Mouse (Mus musculus) CD4-positive, CD25-positive, alpha-beta regulatory T cell (primary cell): Measurements from ENCODE around the gene Olfr1310. TPM values are rescaled to one million over a fixed set of nuclear protein-coding genes. Genes with fewer than 3 reads are reported as not detected.

Source experiments
- polyA plus RNA-seq: library from polyadenylated mRNA; unstranded; fragments of 100-300 nt; shearing (Covaris generic); gene quantifications from one replicate; pipeline ENCODE4 v1.2.1, GENCODE M21; 2017

The Olfr1310 gene
- not detected for polyA plus RNA-seq

DNA sequence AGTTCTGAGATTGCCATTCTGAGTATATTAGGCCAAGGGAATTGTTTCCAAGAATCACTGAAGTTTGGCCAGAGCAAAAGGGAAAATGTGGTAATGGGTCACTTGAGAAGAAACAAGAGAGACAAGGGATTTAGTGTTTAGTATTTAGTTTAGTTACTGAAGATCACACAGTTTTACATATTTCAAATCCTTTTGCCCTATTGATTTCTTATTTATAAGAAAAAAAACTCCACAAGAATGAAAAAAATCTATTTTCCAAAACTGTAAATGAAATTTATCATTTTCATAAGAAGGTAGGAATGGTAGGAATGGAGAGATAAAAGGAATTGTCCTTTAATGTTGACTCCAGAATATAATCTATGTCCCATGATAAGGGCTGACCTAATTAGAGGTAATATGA lies at the start of gene Olfr1310:
Olfr1310 (minus strand) TSS at position 101 of the 400 bp plus-strand sequence.

DNA sequence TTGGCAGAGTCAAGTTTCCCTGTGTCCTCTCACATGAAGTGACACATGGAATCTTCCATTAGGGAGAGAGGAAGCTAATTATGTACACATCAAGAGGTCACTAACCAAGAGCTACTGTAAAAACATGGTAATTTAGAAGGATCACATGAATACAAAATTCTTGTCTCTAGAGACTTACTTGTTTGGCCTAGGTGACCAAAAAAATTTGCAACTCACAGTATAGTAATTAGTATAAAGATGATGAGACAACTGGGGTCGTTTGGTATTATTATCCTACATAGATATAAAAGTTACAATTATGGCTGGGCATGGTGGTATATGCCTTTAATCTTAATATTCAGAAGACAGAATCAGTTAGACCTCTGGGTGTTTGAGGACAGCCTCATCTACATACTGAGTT lies 37.6 kb upstream of the Olfr1310 start, which contains the start of gene Olfr1312:
Olfr1312 (minus strand) TSS at position 101 of the 400 bp plus-strand sequence.

DNA sequence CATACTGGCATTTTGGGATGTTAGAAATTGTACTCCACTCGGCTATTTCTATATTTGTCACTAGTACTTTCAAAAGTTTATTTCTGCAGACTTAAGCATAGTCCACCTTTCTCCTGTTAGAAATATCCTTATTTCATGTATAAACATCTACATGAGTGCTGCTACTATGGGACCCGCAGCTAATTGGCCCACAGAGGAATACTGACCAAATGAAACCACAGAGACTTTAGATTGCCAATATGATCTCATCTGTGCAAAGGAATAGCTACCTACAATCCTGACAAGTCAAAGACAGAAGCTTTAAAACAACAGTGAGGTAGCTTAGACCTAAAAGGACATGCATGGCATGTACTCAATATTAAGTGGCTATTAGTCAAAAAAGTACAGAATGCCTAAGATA lies 11.8 kb upstream of the Olfr1310 start, which contains the start of gene Olfr1311:
Olfr1311 (minus strand) TSS at position 101 of the 400 bp plus-strand sequence.

DNA sequence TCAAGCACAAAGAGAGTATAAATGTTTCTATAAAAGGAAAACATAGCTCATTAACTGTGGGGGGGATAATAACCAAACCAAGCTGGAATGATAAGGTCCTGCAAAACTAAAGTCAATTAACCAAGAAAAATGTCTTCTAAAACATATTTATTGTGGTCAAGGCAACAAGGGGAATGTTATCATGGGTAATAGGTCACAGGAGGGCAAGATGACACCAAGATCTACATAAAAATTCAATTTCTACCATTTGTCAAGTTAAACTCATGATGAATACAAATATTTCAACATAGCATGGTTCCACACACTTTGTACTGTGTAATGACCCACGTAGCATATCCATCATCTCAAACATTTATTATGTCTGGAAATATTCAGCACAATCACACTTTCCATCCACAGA lies 22.3 kb downstream of the Olfr1310 start, which contains the start of gene Olfr1309:
Olfr1309 (minus strand) TSS at position 101 of the 400 bp plus-strand sequence.

DNA sequence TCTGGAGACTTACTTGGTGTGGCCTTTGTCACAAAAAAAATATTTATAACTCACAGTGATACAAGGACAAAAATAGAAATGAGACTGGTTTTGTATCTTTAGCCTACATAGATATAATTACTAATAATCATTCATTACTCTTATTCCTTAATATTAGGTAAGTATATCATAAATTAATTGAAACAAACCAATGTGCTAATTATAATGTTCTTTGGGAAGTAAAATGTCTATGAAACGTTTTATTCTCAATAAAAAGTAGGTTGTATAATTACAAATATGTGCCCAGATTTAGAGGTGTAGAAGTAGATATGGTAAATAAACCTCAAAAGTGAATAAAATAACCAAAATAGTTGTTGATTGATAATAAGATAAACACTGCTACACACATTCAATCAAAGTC lies 47.7 kb downstream of the Olfr1310 start, which contains the start of gene Olfr1308:
Olfr1308 (minus strand) TSS at position 101 of the 400 bp plus-strand sequence.

Other genes with a start within 250 kb of the Olfr1310 start
- not detected for gene Olfr1302, start 235.3 kb downstream of the Olfr1310 start, polyA plus RNA-seq
- gene Olfr1303, start 192.4 kb downstream of the Olfr1310 start, polyA plus RNA-seq = not detected
- gene Olfr1305, start 135.6 kb downstream of the Olfr1310 start, polyA plus RNA-seq = not detected
- not detected for gene Olfr1306, start 96.4 kb downstream of the Olfr1310 start, polyA plus RNA-seq
- gene Olfr1307, start 63.3 kb downstream of the Olfr1310 start, polyA plus RNA-seq = 0.04 TPM
- gene Olfr1308, start 47.8 kb downstream of the Olfr1310 start, polyA plus RNA-seq = not detected
- not detected for gene Olfr1309, start 22.4 kb downstream of the Olfr1310 start, polyA plus RNA-seq
- gene Olfr1311, start 11.7 kb upstream of the Olfr1310 start, polyA plus RNA-seq = not detected
- not detected for gene Olfr1312, start 37.5 kb upstream of the Olfr1310 start, polyA plus RNA-seq
- not detected for gene Olfr1313, start 65.1 kb upstream of the Olfr1310 start, polyA plus RNA-seq
- not detected for gene Olfr1314, start 84.1 kb upstream of the Olfr1310 start, polyA plus RNA-seq
- gene Olfr1315-ps1, start 102.7 kb upstream of the Olfr1310 start, polyA plus RNA-seq = not detected
- not detected for gene Olfr1316, start 122.3 kb upstream of the Olfr1310 start, polyA plus RNA-seq
- gene Olfr1317, start 127.6 kb upstream of the Olfr1310 start, polyA plus RNA-seq = not detected
- not detected for gene Olfr1318, start 141.5 kb upstream of the Olfr1310 start, polyA plus RNA-seq
- gene Lpcat4, start 226.8 kb upstream of the Olfr1310 start, polyA plus RNA-seq = 95.5 TPM
- gene Nutm1, start 246.6 kb upstream of the Olfr1310 start, polyA plus RNA-seq = 0.06 TPM
- 155 TPM for gene Nop10, start 249.2 kb upstream of the Olfr1310 start, polyA plus RNA-seq